Mouse (Mus musculus) forebrain, postnatal 0 days (tissue): ENCODE measurements around the gene Rnf39. TPM values are rescaled to one million over a fixed set of nuclear protein-coding genes. Genes with fewer than 3 reads are reported as not detected.

Experiments
- ATAC-seq: fragments of 200-750 bp; cut with Nextera tagmentation; 2 replicates; pipeline ENCODE4 v1.8.0; 2017; ENCODE audit warnings: mild to moderate bottlenecking, moderate library complexity
- DNase-seq: peaks from one replicate; pipeline ENCODE4 v3.0.0-alpha.2; 2015
- H3K27ac ChIP-seq: fragments of 300-500 bp; sonication (generic); 2 replicates; pipeline ENCODE4 v1.5.1; 2014; ENCODE audit warnings: low read depth, mild to moderate bottlenecking, antibody characterized with exemption, low read length, moderate library complexity, mixed read lengths
- H3K27me3 ChIP-seq: fragments of 300-500 bp; sonication (generic); 2 replicates; pipeline ENCODE4 v1.6.1; 2014; ENCODE audit warnings: mild to moderate bottlenecking, low read length, mixed read lengths; ENCODE audit not compliant: insufficient read depth
- H3K36me3 ChIP-seq: fragments of 300-500 bp; sonication (generic); 2 replicates; pipeline ENCODE4 v1.6.1; 2014; ENCODE audit warnings: mild to moderate bottlenecking, moderate library complexity; ENCODE audit not compliant: insufficient read depth
- H3K4me1 ChIP-seq: fragments of 300-500 bp; sonication (generic); 2 replicates; pipeline ENCODE4 v1.6.1; 2014; ENCODE audit warnings: antibody characterized with exemption; ENCODE audit not compliant: insufficient read depth
- H3K4me2 ChIP-seq: fragments of 300-500 bp; sonication (generic); 2 replicates; pipeline ENCODE4 v1.6.1; 2014; ENCODE audit warnings: low read depth, mild to moderate bottlenecking, moderate library complexity
- H3K4me3 ChIP-seq: fragments of 300-500 bp; sonication (generic); 2 replicates; pipeline ENCODE4 v1.5.1; 2014; ENCODE audit warnings: low read depth, low read length, mixed read lengths
- H3K9ac ChIP-seq: fragments of 300-500 bp; sonication (generic); 2 replicates; pipeline ENCODE4 v1.6.1; 2014; ENCODE audit warnings: mild to moderate bottlenecking
- H3K9me3 ChIP-seq: fragments of 300-500 bp; sonication (generic); 2 replicates; pipeline ENCODE4 v1.6.1; 2016; ENCODE audit warnings: low read length
- CTCF ChIP-seq: sonication (generic); IDR thresholded peaks from 2 replicates; pipeline ENCODE4 v1.5.1; 2016; ENCODE audit warnings: antibody characterized with exemption, control low read depth, low read depth
- WGBS: fragments of 180-500 bp; shearing (Covaris S2); extraction: QIAGEN DNeasy Blood & Tissue Kit; methylation state at CpG from one replicate; pipeline ENCODE4 v1.1.7; 2014; 5-methylcytosine and 5-hydroxymethylcytosine counted together
- polyA plus RNA-seq: library from polyadenylated mRNA; unstranded; fragments of >200 nt; fragmentation: Nextera tagmentation; extraction: Ambion mirVana; gene quantifications from 2 replicates; pipeline ENCODE4 v1.2.1, GENCODE M21; 2015
- total RNA-seq: library from RNA; depleted of rRNA; stranded (reverse); fragments of >200 nt; gene quantifications from 2 replicates; pipeline ENCODE4 v1.2.3, GENCODE M21; 2014; rRNA removed

Rnf39 gene
- total RNA-seq (1.8 and 2.5 TPM in 2 replicates), polyA plus RNA-seq (1.1 and 2.4 TPM in 2 replicates)

DNA sequence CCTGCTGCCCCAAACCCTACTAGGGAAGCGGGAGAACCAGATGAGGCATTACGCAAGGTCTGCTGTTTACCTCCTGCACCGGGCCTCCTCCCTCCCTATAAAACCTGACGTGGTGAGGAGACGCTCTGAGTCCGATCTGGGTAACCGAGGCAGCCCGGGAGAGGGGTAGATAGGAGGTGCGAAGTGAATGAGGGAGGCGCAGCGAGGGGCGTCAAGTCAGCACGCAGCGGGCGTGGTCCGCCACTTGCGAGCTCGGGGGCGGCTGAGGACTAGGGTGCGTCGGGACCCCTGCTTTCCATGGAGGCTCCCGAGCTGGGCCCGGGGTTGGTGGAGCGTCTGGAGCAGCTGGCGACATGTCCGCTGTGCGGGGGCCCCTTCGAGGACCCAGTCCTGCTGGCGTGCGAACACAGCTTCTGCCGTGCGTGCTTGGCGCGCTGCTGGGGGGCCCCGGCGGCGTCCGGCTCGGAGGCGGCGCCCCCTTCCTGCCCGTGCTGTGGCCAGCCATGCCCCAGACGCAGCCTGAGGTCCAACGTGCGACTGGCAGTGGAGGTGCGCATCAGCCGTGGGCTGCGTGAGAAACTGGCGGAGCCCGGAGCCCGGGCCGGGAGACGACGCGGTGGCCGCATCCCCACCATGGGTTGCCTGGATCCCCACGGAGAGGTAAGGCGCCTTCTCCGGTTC, at the start of gene Rnf39:
Gene Rnf39 (plus strand): TSS at position 128 of the 681 bp plus-strand sequence.
- peaks cover 13% of the 10 kb centered on the region for H3K27me3 ChIP-seq

DNA sequence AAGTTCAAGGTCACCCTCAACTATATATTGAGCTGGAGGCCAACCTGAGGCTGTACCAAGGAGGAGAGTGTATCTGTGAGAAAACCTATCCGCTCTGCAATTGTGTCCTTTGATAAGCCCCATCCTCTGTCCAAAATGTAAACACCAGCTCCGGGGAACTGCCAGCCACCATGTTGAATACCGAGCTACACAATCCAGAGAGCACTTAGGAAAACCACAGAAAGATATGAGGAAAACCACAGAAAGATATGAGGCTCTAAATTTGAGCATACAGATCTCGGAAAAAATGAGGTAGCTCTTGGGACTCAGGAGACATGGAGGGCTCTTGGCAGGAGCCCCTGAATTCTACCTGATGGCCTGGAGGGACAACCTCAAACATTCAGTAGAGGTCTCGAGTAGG, 49.3 kb upstream of the Rnf39 start:
- H3K36me3 ChIP-seq, result no peaks in the 10 kb centered on the region
- no peak for ATAC-seq
- no peak overlapping the region for H3K4me3 ChIP-seq
- no peak overlapping the region for H3K27ac ChIP-seq
- no peaks in the 10 kb centered on the region for H3K27me3 ChIP-seq
- 79% methylated on average over 5 of the region's 5 CpGs for WGBS
- no peaks in the 10 kb centered on the region for H3K4me1 ChIP-seq
- no peak for TF ChIP-seq CTCF
- DNase-seq, result no peak
- no peak overlapping the region for H3K4me2 ChIP-seq
- H3K9ac ChIP-seq, result no peak overlapping the region
- H3K9me3 ChIP-seq, result no peaks in the 10 kb centered on the region

More for the DNA sequence above, at the start of gene Rnf39:
- Histone ChIP-seq H3K4me1 (no peaks in the 10 kb centered on the region; the same call in 1 of the 2 replicates), H3K4me3 (peak within 1 kb of the TSS; percentile 36), H3K27ac (no peak within 1 kb of the TSS), H3K9ac (peak within 1 kb of the TSS; percentile 45), H3K9me3 (no peaks in the 10 kb centered on the region), H3K36me3 (no peaks in the 10 kb centered on the region), H3K4me2 (peak within 1 kb of the TSS; percentile 61)
- DNase-seq (no peak), ATAC-seq (no peak)
- WGBS, result 4% methylated on average over 58 of the region's 59 CpGs
- TF ChIP-seq CTCF, result no peak

DNA sequence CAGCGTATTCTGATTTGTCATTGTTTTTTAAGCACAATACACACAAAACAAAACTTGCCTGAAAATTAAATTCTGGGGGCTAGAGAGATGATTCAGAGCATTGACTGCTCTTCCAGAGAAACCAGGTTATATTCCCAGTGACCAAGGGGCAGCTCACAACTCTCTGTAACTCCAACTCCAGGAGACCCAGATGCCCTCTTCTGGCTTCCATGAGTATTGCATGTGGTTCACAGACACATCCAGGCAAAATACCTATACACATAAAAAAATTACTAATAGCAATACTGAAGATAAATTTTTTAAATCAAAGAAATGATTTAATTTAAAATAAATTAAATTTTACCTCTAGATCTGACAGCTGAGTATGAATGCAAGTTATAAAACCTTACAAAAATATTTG, 46.1 kb upstream of the Rnf39 start:
- H3K9ac ChIP-seq, result no peak overlapping the region
- WGBS, result 94% methylated on average over 1 of the region's 1 CpGs
- H3K27ac ChIP-seq, result no peak overlapping the region
- H3K4me1 ChIP-seq, result no peaks in the 10 kb centered on the region
- H3K9me3 ChIP-seq, result no peaks in the 10 kb centered on the region
- ATAC-seq, result no peak
- no peak overlapping the region for H3K4me3 ChIP-seq
- no peaks in the 10 kb centered on the region for H3K36me3 ChIP-seq
- no peaks in the 10 kb centered on the region for H3K27me3 ChIP-seq
- DNase-seq, result peak; percentile 11
- H3K4me2 ChIP-seq, result no peak overlapping the region
- TF ChIP-seq CTCF, result peak; percentile 59

DNA sequence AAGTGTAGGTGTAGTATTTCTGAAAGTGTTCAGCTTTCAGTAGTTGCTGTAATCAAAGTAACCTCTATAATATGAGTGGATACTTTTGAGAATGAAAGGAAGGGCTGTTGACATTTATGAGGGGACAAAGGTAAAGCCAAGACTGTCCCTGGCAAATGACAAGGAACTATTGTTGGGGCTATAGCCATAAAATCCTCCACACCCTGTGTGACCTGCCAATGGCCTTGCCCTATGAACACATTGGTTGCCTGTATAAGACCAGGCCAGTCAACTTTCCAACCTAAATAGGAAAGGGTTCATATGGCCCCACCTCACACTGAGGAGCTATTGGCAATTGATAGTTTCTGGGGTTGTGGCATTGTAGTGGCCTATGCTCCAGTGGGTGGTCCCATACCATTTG, 45.7 kb upstream of the Rnf39 start:
- no peak overlapping the region for H3K27ac ChIP-seq
- no peak overlapping the region for H3K4me2 ChIP-seq
- no peak for TF ChIP-seq CTCF
- ATAC-seq (no peak), DNase-seq (no peak)
- H3K9me3 ChIP-seq, result no peaks in the 10 kb centered on the region
- H3K36me3 ChIP-seq, result no peaks in the 10 kb centered on the region
- no peak overlapping the region for H3K4me3 ChIP-seq
- no peaks in the 10 kb centered on the region for H3K27me3 ChIP-seq
- H3K9ac ChIP-seq, result no peak overlapping the region
- no peaks in the 10 kb centered on the region for H3K4me1 ChIP-seq

DNA sequence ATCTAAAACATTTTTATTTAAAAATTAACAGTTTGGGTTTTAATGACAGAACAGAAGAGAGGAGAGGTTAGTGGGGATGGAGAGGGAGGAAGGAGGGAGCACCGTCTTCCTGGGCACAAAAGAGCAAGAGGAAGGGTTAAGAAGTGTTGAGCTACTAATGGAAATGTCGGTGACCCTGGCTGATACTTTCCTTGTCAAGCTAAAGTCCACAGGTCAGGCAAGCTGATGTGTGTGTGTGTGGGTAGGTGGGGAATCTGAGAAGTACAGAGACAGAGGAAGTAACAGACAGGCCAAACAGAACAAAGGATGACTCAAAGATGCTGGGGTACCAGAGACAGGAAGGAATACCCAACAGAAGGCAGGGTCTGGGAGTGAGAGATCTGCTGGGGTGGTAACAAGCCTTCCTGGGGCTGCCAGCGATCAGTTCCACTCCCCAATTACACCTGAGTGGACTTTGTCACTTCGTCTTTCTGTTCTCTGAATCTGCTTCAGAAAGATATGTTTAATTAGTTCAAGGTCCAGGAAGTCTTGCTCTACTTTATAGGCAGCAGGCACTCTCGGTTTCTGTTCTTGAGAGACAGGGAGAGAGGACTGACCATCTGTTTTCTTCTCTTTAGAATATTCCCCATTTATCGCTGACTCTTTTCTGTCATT, 45.0 kb upstream of the Rnf39 start, which contains the start of gene Trim31:
Gene Trim31 (plus strand): TSS at position 567 of the 654 bp plus-strand sequence.
- H3K27me3 ChIP-seq, result no peaks in the 10 kb centered on the region
- no peak for TF ChIP-seq CTCF
- H3K27ac ChIP-seq, result no peak within 1 kb of the TSS
- H3K4me1 ChIP-seq, result no peaks in the 10 kb centered on the region
- ATAC-seq (no peak), DNase-seq (no peak)
- WGBS, result 76% methylated on average over 6 of the region's 6 CpGs
- no peaks in the 10 kb centered on the region for H3K9me3 ChIP-seq
- H3K36me3 ChIP-seq, result no peaks in the 10 kb centered on the region
- H3K4me2 ChIP-seq, result no peak within 1 kb of the TSS
- no peak within 1 kb of the TSS for H3K9ac ChIP-seq
- no peak within 1 kb of the TSS for H3K4me3 ChIP-seq

DNA sequence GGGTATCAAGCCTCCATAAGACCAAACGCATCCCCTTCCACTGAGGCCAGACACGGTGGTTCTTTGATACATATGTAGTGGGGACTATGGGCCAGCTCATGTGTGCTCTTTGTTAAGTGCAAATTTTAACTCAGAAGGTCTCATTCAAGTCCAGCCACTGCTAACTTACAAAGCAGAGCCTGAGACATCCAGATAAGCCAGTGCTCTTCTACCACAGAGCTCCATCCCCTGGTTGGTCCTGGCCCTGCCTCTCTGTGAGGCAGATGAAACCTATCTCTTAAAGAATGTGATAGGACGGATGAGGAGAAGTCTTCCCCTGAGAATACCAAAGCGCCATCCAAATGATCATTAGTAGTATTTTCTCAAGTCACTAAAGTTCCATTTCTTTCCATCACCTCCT, 43.3 kb upstream of the Rnf39 start:
- no peak for DNase-seq
- TF ChIP-seq CTCF, result no peak
- Histone ChIP-seq H3K4me1 (no peaks in the 10 kb centered on the region), H3K9ac (no peak overlapping the region), H3K27me3 (no peaks in the 10 kb centered on the region), H3K36me3 (no peaks in the 10 kb centered on the region), H3K4me3 (no peak overlapping the region), H3K9me3 (no peaks in the 10 kb centered on the region), H3K4me2 (no peak overlapping the region), H3K27ac (no peak overlapping the region)
- no peak for ATAC-seq
- 88% methylated on average over 4 of the region's 4 CpGs for WGBS

DNA sequence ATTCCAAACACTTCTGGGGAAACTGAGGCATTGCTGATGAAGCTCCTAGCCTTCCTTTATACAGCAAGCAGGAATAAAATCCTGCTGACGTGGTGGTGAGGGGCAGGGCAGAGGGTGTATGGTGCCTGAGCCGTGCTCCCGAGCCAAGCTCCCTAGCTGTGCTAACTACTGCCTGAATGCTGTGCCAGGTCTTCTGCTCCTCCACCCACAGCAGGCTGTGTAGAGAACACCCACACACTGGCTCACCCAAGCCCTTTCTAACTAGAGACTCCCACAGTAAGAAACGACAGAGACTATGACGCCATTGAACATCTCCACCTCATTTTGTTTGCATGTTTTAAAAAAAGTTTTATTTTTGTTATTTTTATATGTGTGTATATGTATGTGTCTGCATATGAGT, 42.7 kb upstream of the Rnf39 start:
- no peak for TF ChIP-seq CTCF
- ATAC-seq, result no peak
- no peak overlapping the region for H3K27ac ChIP-seq
- H3K4me3 ChIP-seq, result no peak overlapping the region
- DNase-seq, result no peak
- H3K9ac ChIP-seq, result no peak overlapping the region
- H3K36me3 ChIP-seq, result no peaks in the 10 kb centered on the region
- WGBS, result 87% methylated on average over 5 of the region's 5 CpGs
- H3K4me1 ChIP-seq, result no peaks in the 10 kb centered on the region
- no peaks in the 10 kb centered on the region for H3K27me3 ChIP-seq
- no peak overlapping the region for H3K4me2 ChIP-seq
- H3K9me3 ChIP-seq, result no peaks in the 10 kb centered on the region
